Mouse (Mus musculus) olfactory bulb, adult 2 months (tissue): ENCODE measurements around the gene Cdt1. TPM values are rescaled to one million over a fixed set of nuclear protein-coding genes. Genes with fewer than 3 reads are reported as not detected.
"Not testable (repeated sequence)": the region's sequence is repeated elsewhere in the genome, so short reads cannot be mapped to it uniquely, and the experiment has no call there.

Source experiments
- H3K27ac ChIP-seq: fragments of 200-500 bp; 2 replicates; pipeline ENCODE4 v1.5.1; 2012; ENCODE audit warnings: low read depth, low read length; ENCODE audit not compliant: insufficient read depth
- H3K4me1 ChIP-seq: fragments of 200-500 bp; 2 replicates; pipeline ENCODE4 v1.6.1; 2012; ENCODE audit warnings: low read length; ENCODE audit not compliant: control insufficient read depth, insufficient read depth
- H3K4me3 ChIP-seq: fragments of 200-500 bp; 2 replicates; pipeline ENCODE4 v1.5.1; 2012; ENCODE audit warnings: mild to moderate bottlenecking, low read depth, low read length, moderate library complexity; ENCODE audit not compliant: insufficient read depth
- CTCF ChIP-seq: fragments of 200-500 bp; IDR thresholded peaks from 2 replicates; pipeline ENCODE4 v1.5.1; 2012; ENCODE audit warnings: low read depth, mild to moderate bottlenecking, low read length, moderate library complexity; ENCODE audit not compliant: insufficient read depth
- POLR2A ChIP-seq: fragments of 200-500 bp; IDR thresholded peaks from 2 replicates; pipeline ENCODE4 v1.6.1; 2012; ENCODE audit warnings: mild to moderate bottlenecking, low read depth, low read length, moderate library complexity; ENCODE audit not compliant: insufficient read depth
- WGBS: fragments of 180-500 bp; shearing (Covaris S2); methylation state at CpG from one replicate; pipeline ENCODE4 v1.1.7; 2018; 5-methylcytosine and 5-hydroxymethylcytosine counted together
- polyA plus RNA-seq: library from polyadenylated mRNA; stranded (reverse); fragments of >200 nt; gene quantifications from 2 replicates; pipeline ENCODE4 v1.2.4, GENCODE M21; 2012; ENCODE audit warnings: low replicate concordance; ENCODE audit not compliant: missing spikeins, insufficient read depth, insufficient read length

The Cdt1 gene
- polyA plus RNA-seq, 1 experiment, result not detected

DNA sequence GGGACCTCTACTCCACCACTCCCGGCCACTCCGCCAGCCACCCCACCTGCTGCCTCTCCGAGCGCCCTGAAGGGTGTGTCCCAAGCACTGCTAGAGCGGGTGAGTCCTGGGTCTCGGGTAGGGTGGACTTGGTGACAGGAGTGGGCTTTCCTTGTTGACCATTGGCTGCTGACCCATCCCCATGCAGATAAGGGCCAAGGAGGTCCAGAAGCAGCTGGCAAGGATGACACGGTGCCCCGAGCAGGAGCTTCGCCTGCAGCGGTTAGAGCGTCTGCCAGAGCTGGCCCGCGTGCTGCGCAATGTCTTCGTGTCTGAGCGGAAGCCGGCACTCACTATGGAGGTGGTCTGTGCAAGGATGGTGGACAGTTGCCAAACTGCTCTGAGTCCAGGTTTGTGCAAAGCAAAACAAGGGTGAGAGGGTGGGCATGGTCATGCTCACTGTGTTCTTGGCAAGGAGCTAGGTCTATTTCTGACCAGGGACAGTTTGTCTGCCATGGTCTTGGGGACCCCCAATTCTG is 4.0 kb downstream of the Cdt1 start:
- TF ChIP-seq POLR2A, result no peak
- H3K4me3 ChIP-seq, result no peak overlapping the region

DNA sequence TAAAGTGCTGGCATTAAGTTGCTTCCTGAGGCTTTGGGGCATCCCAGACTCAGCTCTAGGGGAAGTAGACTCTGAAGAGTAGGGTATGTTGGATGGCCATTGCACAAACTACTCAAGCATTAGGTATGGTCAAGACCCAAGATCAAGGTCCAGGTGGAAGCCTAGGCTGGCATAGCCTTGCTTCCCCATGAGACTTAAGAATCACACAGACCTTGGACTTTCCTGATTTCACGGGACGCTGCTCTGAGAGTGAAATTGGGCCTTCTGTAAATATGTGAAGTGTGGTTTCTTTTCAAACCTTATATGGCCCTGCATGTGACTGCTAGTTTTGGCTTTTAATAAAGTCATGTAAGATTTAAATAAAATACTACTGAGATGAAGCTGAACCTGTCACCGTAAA is 4.9 kb downstream of the Cdt1 start:
- H3K27ac ChIP-seq, result no peak overlapping the region

More for the DNA sequence above, 4.0 kb downstream of the Cdt1 start:
- peaks cover 29% of the 10 kb centered on the region for H3K4me1 ChIP-seq
- WGBS, result 95% methylated on average over 17 of the region's 17 CpGs
- no peak overlapping the region for H3K27ac ChIP-seq

DNA sequence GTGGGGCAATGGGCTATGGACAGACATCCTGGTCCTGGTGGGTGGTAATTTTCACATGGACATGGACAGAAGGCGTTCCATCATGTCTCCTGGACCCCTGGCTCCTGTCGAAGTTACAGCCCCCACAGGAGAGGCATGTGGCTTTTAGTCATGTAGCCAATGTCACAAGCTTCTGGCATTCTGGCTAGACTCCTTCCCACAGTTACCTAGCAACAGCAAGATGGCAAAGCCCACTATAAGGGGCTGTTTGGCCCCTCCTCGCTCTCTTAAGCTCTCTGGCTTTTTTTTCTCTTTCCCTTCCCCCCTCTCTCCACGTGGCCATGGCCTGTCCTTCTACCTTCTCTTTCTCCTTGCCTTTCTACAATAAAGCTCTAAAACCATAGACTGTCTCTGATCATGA is 5.4 kb downstream of the Cdt1 start:
- not testable (repeated sequence) for H3K4me3 ChIP-seq, H3K27ac ChIP-seq
- WGBS, result 46% methylated on average over 4 of the region's 4 CpGs
- H3K4me1 ChIP-seq, result peaks cover 28% of the 10 kb centered on the region

More for the DNA sequence above, 4.9 kb downstream of the Cdt1 start:
- 96% methylated on average over 3 of the region's 3 CpGs for WGBS
- no peak overlapping the region for H3K4me3 ChIP-seq
- peaks cover 28% of the 10 kb centered on the region for H3K4me1 ChIP-seq
- TF ChIP-seq POLR2A (no peak), CTCF (no peak)

GRCm38 (mm10) chr8:122573577-122573976 is 5.8 kb downstream of the Cdt1 start:
- no peak overlapping the region for H3K4me3 ChIP-seq
- no peak overlapping the region for H3K27ac ChIP-seq
- WGBS, result 69% methylated on average over 9 of the region's 9 CpGs
- H3K4me1 ChIP-seq, result peaks cover 28% of the 10 kb centered on the region
- TF ChIP-seq POLR2A (no peak), CTCF (no peak)

- H3K4me3 ChIP-seq, result no peak overlapping the region
- no peak overlapping the region for H3K27ac ChIP-seq
- H3K4me1 ChIP-seq, result peaks cover 23% of the 10 kb centered on the region
- TF ChIP-seq POLR2A (no peak), CTCF (no peak)
- 73% methylated on average over 3 of the region's 3 CpGs for WGBS
Observed at GRCm38 (mm10) chr8:122574264-122574663, 6.4 kb downstream of the Cdt1 start.

GRCm38 (mm10) chr8:122574667-122575251 is 6.9 kb downstream of the Cdt1 start:
- TF ChIP-seq POLR2A (no peak), CTCF (no peak)
- no peak overlapping the region for H3K4me3 ChIP-seq
- H3K27ac ChIP-seq, result no peak overlapping the region
- peaks cover 22% of the 10 kb centered on the region for H3K4me1 ChIP-seq
- 72% methylated on average over 10 of the region's 10 CpGs for WGBS

- no peak overlapping the region for H3K4me3 ChIP-seq
- no peak for TF ChIP-seq CTCF
- no peak for TF ChIP-seq POLR2A
- peaks cover 22% of the 10 kb centered on the region for H3K4me1 ChIP-seq
- 84% methylated on average over 8 of the region's 8 CpGs for WGBS
- H3K27ac ChIP-seq, result no peak overlapping the region
Observed at GRCm38 (mm10) chr8:122575286-122575685, 7.5 kb downstream of the Cdt1 start.

- Histone ChIP-seq H3K27ac (0 out of 2 replicates have a peak overlapping the region, but pooled peaks have one; percentile 5), H3K4me1 (peaks cover 22% of the 10 kb centered on the region), H3K4me3 (peak overlapping the region; percentile 75)
- 19% methylated on average over 21 of the region's 21 CpGs for WGBS
- no peak; the same call in 1 of the 2 replicates for TF ChIP-seq POLR2A
- TF ChIP-seq CTCF, result no peak
Observed at GRCm38 (mm10) chr8:122575735-122576647, 8.2 kb downstream of the Cdt1 start.

- Histone ChIP-seq H3K4me1 (peaks cover 22% of the 10 kb centered on the region), H3K4me3 (peak within 1 kb of the TSS; percentile 75), H3K27ac (0 out of 2 replicates have a peak within 1 kb of the TSS, but pooled peaks have one; percentile 5)
- TF ChIP-seq CTCF (no peak), POLR2A (no peak; the same call in none of the 2 replicates)
- WGBS, result under 1% methylated on average over 39 of the region's 39 CpGs
Observed at GRCm38 (mm10) chr8:122576648-122577022, 8.8 kb downstream of the Cdt1 start, which contains the start of gene Aprt. Aprt (minus strand) TSS chr8:122576909.

DNA sequence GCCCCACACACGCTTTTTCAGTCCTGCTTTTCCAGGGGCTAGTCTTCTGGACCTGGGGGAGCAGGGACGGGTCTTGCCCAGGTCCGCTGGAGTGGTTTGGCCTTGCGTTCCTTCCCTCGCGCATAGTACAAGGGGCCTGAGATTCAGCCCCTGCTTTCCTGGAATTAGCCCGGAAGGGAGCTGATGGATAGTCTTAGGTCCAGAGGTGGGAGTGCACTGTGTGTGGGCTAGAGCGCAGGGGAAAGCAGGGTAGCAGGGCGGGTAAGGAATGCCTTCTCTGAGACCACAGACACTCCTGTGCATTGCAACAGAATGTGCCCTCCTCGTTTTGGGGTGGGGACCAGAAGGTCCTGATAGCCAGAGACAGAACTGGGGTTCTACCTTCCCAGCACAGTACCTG is 9.3 kb downstream of the Cdt1 start:
- Histone ChIP-seq H3K27ac (no peak overlapping the region), H3K4me1 (peaks cover 22% of the 10 kb centered on the region), H3K4me3 (peak overlapping the region; percentile 75)
- TF ChIP-seq POLR2A (no peak), CTCF (no peak)
- WGBS, result 37% methylated on average over 10 of the region's 10 CpGs
